Mouse (Mus musculus) heart, postnatal 0 days (tissue): ENCODE measurements around the gene Gpr132. TPM values are rescaled to one million over a fixed set of nuclear protein-coding genes. Genes with fewer than 3 reads are reported as not detected.
A peak's percentile ranks its signal among the peaks of the same experiment; 100 is the strongest.

Source experiments
- ATAC-seq: fragments of 200-750 bp; cut with Nextera tagmentation; 2 replicates; pipeline ENCODE4 v1.8.0; 2017; ENCODE audit warnings: low read depth, moderate number of reproducible peaks, moderate library complexity; ENCODE audit not compliant: insufficient read depth
- DNase-seq: peaks from one replicate; pipeline ENCODE4 v3.0.0-alpha.2; 2016; ENCODE audit warnings: low spot score
- H3K27ac ChIP-seq: fragments of 300-500 bp; sonication (generic); 2 replicates; pipeline ENCODE4 v1.5.1; 2014; ENCODE audit warnings: low read depth, mild to moderate bottlenecking
- H3K27me3 ChIP-seq: fragments of 300-500 bp; sonication (generic); 2 replicates; pipeline ENCODE4 v1.6.1; 2014; ENCODE audit warnings: low read length, mixed read lengths; ENCODE audit not compliant: control insufficient read depth, insufficient read depth
- H3K36me3 ChIP-seq: fragments of 300-500 bp; sonication (generic); replicated peaks from 2 replicates; pipeline ENCODE4 v1.6.1; 2014; ENCODE audit warnings: low read length, mixed read lengths; ENCODE audit not compliant: control insufficient read depth, insufficient read depth
- H3K4me1 ChIP-seq: fragments of 300-500 bp; sonication (generic); 2 replicates; pipeline ENCODE4 v1.6.1; 2014; ENCODE audit warnings: antibody characterized with exemption; ENCODE audit not compliant: control insufficient read depth, insufficient read depth
- H3K4me2 ChIP-seq: fragments of 300-500 bp; sonication (generic); 2 replicates; pipeline ENCODE4 v1.6.1; 2014; ENCODE audit warnings: low read depth, mild to moderate bottlenecking, low read length, moderate library complexity
- H3K4me3 ChIP-seq: fragments of 300-500 bp; sonication (generic); 2 replicates; pipeline ENCODE4 v1.5.1; 2014; ENCODE audit warnings: low read depth, low read length
- H3K9ac ChIP-seq: fragments of 300-500 bp; sonication (generic); replicated peaks from 2 replicates; pipeline ENCODE4 v1.6.1; 2014; ENCODE audit warnings: low read depth, low read length, mixed read lengths
- H3K9me3 ChIP-seq: fragments of 300-500 bp; sonication (generic); replicated peaks from 2 replicates; pipeline ENCODE4 v1.6.1; 2016; ENCODE audit warnings: low read length; ENCODE audit not compliant: control insufficient read depth
- CTCF ChIP-seq: IDR thresholded peaks from 2 replicates; pipeline ENCODE4 v1.5.1; 2016; ENCODE audit warnings: antibody characterized with exemption, control low read depth, low read depth
- EP300 ChIP-seq: IDR thresholded peaks from 2 replicates; pipeline ENCODE4 v1.6.1; 2016; ENCODE audit warnings: antibody characterized with exemption, low read depth
- WGBS: fragments of 180-500 bp; shearing (Covaris S2); extraction: QIAGEN DNeasy Blood & Tissue Kit; methylation state at CpG from one replicate; pipeline ENCODE4 v1.1.7; 2014; 5-methylcytosine and 5-hydroxymethylcytosine counted together
- polyA plus RNA-seq: library from polyadenylated mRNA; unstranded; fragments of >200 nt; fragmentation: Nextera tagmentation; extraction: Ambion mirVana; gene quantifications from 2 replicates; pipeline ENCODE4 v1.2.1, GENCODE M21; 2015
- total RNA-seq: library from RNA; depleted of rRNA; stranded (reverse); fragments of >200 nt; gene quantifications from 2 replicates; pipeline ENCODE4 v1.2.3, GENCODE M21; 2014; ENCODE audit warnings: low replicate concordance

Gene Gpr132
- total and polyA plus RNA-seq, 2 experiments from 2014 or later, result 0.04 to 0.38 TPM

GRCm38 (mm10) chr12:112894303-112894884, 26.4 kb upstream of the Gpr132 start:
- H3K4me2 ChIP-seq, result no peak overlapping the region
- TF ChIP-seq CTCF, result no peak
- no peak for TF ChIP-seq EP300
- no peaks in the 10 kb centered on the region for H3K36me3 ChIP-seq
- WGBS, result 51% methylated on average over 11 of the region's 11 CpGs
- H3K9me3 ChIP-seq, result no peaks in the 10 kb centered on the region
- DNase-seq (no peak), ATAC-seq (no peak)
- H3K4me1 ChIP-seq, result no peaks in the 10 kb centered on the region
- no peak overlapping the region for H3K9ac ChIP-seq
- H3K27me3 ChIP-seq, result 0 out of 2 replicates have a peak, but pooled peaks cover 12% of the 10 kb centered on the region
- no peak overlapping the region for H3K4me3 ChIP-seq
- peak overlapping the region; percentile 49; the same call in 1 of the 2 replicates for H3K27ac ChIP-seq

DNA sequence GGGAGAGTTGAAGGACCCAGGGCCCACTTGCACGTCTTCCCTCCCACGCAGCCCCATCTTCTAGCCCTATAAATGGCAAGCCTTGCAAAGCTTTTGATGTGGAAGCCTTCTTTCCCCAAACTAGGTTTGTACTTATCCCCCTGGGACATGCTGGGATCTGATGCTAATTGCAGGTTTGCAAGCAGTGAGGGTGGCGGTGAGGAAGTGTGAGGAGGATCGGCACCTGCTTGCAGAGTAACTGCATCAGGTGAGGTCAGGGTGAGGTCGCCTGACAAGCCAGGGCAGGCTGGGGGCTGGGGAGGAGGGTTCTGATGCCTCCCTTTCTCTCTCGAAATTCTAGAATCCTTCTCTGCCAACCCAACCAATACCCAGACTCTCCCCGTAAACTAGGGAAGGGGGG, 17.4 kb upstream of the Gpr132 start:
- no peak overlapping the region for H3K4me2 ChIP-seq
- WGBS, result 48% methylated on average over 6 of the region's 7 CpGs
- H3K27ac ChIP-seq, result no peak overlapping the region
- H3K4me1 ChIP-seq, result no peaks in the 10 kb centered on the region
- no peak overlapping the region for H3K9ac ChIP-seq
- no peaks in the 10 kb centered on the region for H3K36me3 ChIP-seq
- no peak for TF ChIP-seq CTCF
- no peak for TF ChIP-seq EP300
- no peak overlapping the region for H3K4me3 ChIP-seq
- DNase-seq (no peak), ATAC-seq (no peak)
- H3K9me3 ChIP-seq, result no peaks in the 10 kb centered on the region
- H3K27me3 ChIP-seq, result peaks cover 3% of the 10 kb centered on the region; the same call in 1 of the 2 replicates

DNA sequence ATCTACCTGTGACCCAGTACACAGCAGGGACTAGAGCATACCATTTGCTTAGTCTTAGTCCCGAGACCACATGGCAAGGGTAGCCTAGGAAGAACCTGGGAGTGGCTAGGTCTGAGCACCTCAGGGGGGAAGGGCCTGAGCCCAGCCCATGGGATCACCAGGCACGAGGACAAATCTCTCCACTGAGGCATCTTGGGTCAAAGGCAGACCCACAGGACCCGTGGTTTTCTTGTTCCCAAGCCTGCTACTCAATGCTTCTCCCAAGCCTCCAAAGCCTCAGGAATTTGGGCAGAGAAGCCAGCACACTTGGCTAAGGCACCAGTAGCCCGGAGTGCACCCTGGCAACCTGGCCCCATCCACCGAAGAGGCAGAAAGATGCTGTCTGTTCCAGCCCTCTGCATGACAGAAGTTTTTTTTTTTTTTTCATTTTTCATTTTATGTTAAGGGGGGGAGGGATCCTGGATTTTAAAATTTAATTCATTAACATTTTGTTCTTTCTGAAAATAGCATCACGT, 13.3 kb upstream of the Gpr132 start:
- Histone ChIP-seq H3K4me1 (0 out of 2 replicates have a peak, but pooled peaks cover 4% of the 10 kb centered on the region), H3K27me3 (peaks cover 39% of the 10 kb centered on the region), H3K4me2 (no peak overlapping the region), H3K9ac (no peak overlapping the region), H3K27ac (no peak overlapping the region), H3K9me3 (no peaks in the 10 kb centered on the region), H3K36me3 (no peaks in the 10 kb centered on the region), H3K4me3 (no peak overlapping the region)
- no peak for DNase-seq
- WGBS, result 53% methylated on average over 6 of the region's 6 CpGs
- TF ChIP-seq CTCF (no peak), EP300 (no peak)
- no peak for ATAC-seq

GRCm38 (mm10) chr12:112880661-112881060, 12.6 kb upstream of the Gpr132 start:
- 0 out of 2 replicates have a peak, but pooled peaks cover 4% of the 10 kb centered on the region for H3K4me1 ChIP-seq
- no peak for ATAC-seq
- no peak overlapping the region for H3K27ac ChIP-seq
- H3K36me3 ChIP-seq, result no peaks in the 10 kb centered on the region
- no peak overlapping the region for H3K4me2 ChIP-seq
- no peak for DNase-seq
- no peak overlapping the region for H3K9ac ChIP-seq
- H3K9me3 ChIP-seq, result no peaks in the 10 kb centered on the region
- TF ChIP-seq EP300 (no peak), CTCF (no peak)
- peaks cover 46% of the 10 kb centered on the region for H3K27me3 ChIP-seq
- no peak overlapping the region for H3K4me3 ChIP-seq
- WGBS, result 80% methylated on average over 4 of the region's 4 CpGs

DNA sequence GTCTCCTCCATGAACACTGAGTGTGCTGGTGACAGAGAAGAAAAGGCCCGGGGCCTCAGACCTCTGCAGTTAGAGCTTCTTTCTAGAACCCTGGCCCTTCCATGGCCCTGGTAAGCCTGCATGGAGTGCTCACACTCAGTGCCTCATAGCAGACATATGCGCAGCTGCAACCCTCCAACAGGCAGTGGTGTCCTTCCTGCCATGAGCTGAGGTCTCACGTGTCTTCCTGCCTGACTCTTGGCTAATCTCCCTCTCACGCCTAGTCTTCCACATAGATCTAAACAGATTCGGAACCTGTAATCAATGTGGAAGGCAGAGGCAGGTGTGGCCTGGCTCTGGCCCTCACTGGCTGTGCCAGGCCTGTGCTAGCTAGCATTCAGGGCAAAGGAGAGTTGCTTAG, 11.7 kb upstream of the Gpr132 start:
- 0 out of 2 replicates have a peak, but pooled peaks cover 4% of the 10 kb centered on the region for H3K4me1 ChIP-seq
- H3K9ac ChIP-seq, result no peak overlapping the region
- H3K9me3 ChIP-seq, result no peaks in the 10 kb centered on the region
- no peaks in the 10 kb centered on the region for H3K36me3 ChIP-seq
- no peak overlapping the region for H3K4me3 ChIP-seq
- no peak for TF ChIP-seq EP300
- no peak for TF ChIP-seq CTCF
- H3K27ac ChIP-seq, result no peak overlapping the region
- DNase-seq (no peak), ATAC-seq (no peak)
- H3K27me3 ChIP-seq, result peaks cover 54% of the 10 kb centered on the region
- H3K4me2 ChIP-seq, result no peak overlapping the region
- 72% methylated on average over 5 of the region's 5 CpGs for WGBS

- H3K4me3 ChIP-seq, result peak overlapping the region; percentile 43
- DNase-seq, result no peak
- no peak for ATAC-seq
- WGBS, result 2% methylated on average over 37 of the region's 37 CpGs
- H3K27me3 ChIP-seq, result peaks cover 75% of the 10 kb centered on the region
- H3K9me3 ChIP-seq, result no peaks in the 10 kb centered on the region
- peaks cover 9% of the 10 kb centered on the region; the same call in 1 of the 2 replicates for H3K4me1 ChIP-seq
- H3K9ac ChIP-seq, result 0 out of 2 replicates have a peak overlapping the region, but pooled peaks have one; percentile 27
- H3K4me2 ChIP-seq, result peak overlapping the region; percentile 62
- no peaks in the 10 kb centered on the region for H3K36me3 ChIP-seq
- H3K27ac ChIP-seq, result no peak overlapping the region
- no peak for TF ChIP-seq EP300
- no peak for TF ChIP-seq CTCF
Measured at GRCm38 (mm10) chr12:112877607-112878020, 9.6 kb upstream of the Gpr132 start.
